Mouse (Mus musculus): ENCODE data around the gene Asb2.

Gene Asb2

GRCm38 (mm10) chr12:103276422-103276821 lies 79.4 kb downstream of the Asb2 start:
- ATAC-seq (ENCODE audit: insufficient number of reproducible peaks, low FRiP score, low TSS enrichment): no peak

- no peak for ATAC-seq (ENCODE audit: insufficient number of reproducible peaks, low FRiP score, low TSS enrichment)
Observed at GRCm38 (mm10) chr12:103273732-103274131, 82.1 kb downstream of the Asb2 start.

DNA sequence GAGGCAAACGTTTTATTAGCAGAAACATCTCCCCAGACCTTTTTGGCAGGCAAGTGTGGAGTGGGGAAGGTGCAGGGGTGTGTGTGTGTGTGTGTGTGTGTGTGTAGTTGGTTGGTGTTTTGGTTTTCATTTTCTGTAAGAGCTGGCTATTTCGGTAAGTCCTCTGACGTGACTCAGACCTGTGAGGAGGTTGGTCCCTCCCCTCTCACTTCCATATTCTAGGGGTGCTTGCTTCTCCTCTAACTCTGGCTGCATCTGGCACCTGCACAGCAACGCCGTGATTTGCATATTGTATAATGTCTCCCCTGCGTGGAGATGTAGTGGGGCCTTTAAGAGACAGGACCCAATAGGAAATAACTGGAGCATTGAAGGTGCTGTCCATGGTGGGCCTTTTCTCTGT lies 82.8 kb downstream of the Asb2 start:
- no peak for ATAC-seq (ENCODE audit: insufficient number of reproducible peaks, low FRiP score, low TSS enrichment)

- no peak for ATAC-seq (ENCODE audit: insufficient number of reproducible peaks, low FRiP score, low TSS enrichment)
Observed at GRCm38 (mm10) chr12:103272176-103272575, 83.6 kb downstream of the Asb2 start.
